Mouse (Mus musculus) monocyte, adult 5-6 weeks (primary cell): ENCODE data around the gene Klb. TPM values are rescaled to one million over a fixed set of nuclear protein-coding genes. Genes with fewer than 3 reads are reported as not detected.

Source experiments
- ATAC-seq: fragments of 153-309, 156-312 bp; replicated peaks from 2 replicates; pipeline ENCODE4 v1.8.0; 2017; ENCODE audit warnings: mild to moderate bottlenecking; ENCODE audit not compliant: low TSS enrichment, insufficient number of reproducible peaks, severe bottlenecking, poor library complexity, low FRiP score
- total RNA-seq: library from RNA; stranded (forward); fragments of 200-1000, 200-491, 200-594 nt; gene quantifications from 3 replicates; pipeline ENCODE4 v1.2.3, GENCODE M21; 2017

Klb gene
- total RNA-seq, 1 experiment from 2014 or later, result not detected

DNA sequence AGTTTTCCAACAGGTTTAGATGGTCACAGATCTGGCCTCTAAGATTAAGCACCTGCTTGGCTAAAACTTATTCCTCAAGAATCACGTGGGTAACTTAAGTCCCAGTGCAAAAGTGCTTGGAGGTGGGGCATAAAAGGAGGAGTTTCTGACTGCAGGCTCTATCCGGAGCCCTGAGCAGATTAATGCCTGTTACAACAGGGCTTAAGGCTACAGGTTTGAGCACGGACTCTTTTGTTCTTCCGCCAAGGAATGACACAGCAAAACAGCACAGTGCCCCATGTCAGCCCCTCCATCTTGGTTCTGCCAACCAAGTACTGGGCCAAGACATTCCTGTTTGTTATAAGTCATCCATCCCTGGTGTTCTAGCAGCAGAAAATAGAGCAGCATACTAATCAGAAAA is 80.2 kb downstream of the Klb start:
- no peak for ATAC-seq

GRCm38 (mm10) chr5:65429441-65429840 is 81.3 kb downstream of the Klb start:
- ATAC-seq, result no peak

Other genes starting within 250 kb of the Klb start
- 73.5 to 108 TPM (median 98.7 TPM) in 3 replicates for gene Klhl5, start 240.8 kb upstream of the Klb start, total RNA-seq
- gene Wdr19, start 148.6 kb upstream of the Klb start, total RNA-seq, result 0.29 to 3.3 TPM (median 1.1 TPM) in 3 replicates
- 35.2 to 67.2 TPM (median 41.1 TPM) in 3 replicates for gene Rfc1, start 12.6 kb upstream of the Klb start, total RNA-seq
- gene Rpl9, start 43.1 kb downstream of the Klb start, total RNA-seq, result 1,257 to 1,765 TPM (median 1,722 TPM) in 3 replicates
- gene Lias, start 43.2 kb downstream of the Klb start, total RNA-seq, result 34.4 to 51.5 TPM (median 37.0 TPM) in 3 replicates
- 25.5 to 55.3 TPM (median 29.2 TPM) in 3 replicates for gene Ugdh, start 87.6 kb downstream of the Klb start, total RNA-seq
- gene Gm43552, start 144.5 kb downstream of the Klb start, total RNA-seq, result not detected in 3 replicates
- gene Smim14, start 188.9 kb downstream of the Klb start, total RNA-seq, result 93.9 to 122 TPM (median 116 TPM) in 3 replicates
- gene Ube2k, start 188.9 kb downstream of the Klb start, total RNA-seq, result 48.6 to 59.6 TPM (median 49.9 TPM) in 3 replicates